8 mouse cellular contexts compared by ENCODE assay signal in the genomic region with DNA sequence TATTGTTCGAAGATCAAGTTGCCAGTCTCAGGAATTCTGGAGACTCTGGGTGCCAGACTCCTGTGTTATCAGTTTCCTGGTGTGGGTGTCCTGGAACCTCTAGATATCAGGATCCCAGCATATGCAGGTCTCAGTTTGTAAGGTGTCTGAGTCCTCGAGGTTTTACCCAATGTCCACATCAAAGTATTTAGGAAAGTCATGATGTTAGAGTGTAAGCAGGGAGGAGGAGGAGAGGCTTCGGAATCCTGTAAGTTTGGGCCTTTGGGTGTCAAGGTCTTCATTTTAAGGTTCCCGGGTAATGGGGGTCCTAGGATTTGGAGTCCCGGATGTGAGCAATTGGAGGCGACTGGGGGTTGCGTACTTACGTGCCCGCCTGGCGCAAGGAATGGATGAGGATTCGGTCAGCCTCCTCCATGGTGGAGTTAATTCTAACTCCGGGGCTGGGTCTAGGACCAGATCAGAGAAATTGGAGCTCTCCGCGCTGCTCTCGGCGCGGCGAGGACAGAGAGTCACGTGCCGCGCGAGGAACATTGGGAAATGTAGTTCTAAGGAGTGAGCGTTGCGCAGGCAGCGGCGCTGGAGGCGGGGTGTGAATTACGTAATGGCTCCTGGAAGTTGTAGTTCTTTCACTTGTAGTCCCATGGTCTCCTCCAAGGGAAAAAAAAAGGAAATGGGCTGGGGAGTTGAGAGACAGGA. TPM values are rescaled to one million over a fixed set of nuclear protein-coding genes. Genes with fewer than 3 reads are reported as not detected.
DNase-seq lines count a peak whose midpoint lies in the region; ATAC-seq and TF ChIP-seq lines count a peak whose summit lies in the region.

Ccdc22 (minus strand) TSS at position 639 of the 696 bp plus-strand sequence.

- peaks cover 2% of the 10 kb centered on the region for H3K79me3 ChIP-seq in C2C12 (ENCODE audit: low read depth)

- H3K27ac ChIP-seq in heart, embryonic 12.5 days (ENCODE audit: poor library complexity, severe bottlenecking) = no peak within 1 kb of the TSS
- no peak within 1 kb of the TSS for H3K27ac ChIP-seq in kidney, postnatal 0 days
- no peak within 1 kb of the TSS for H3K27ac ChIP-seq in liver, embryonic 11.5 days (ENCODE audit: low read depth, low read length)
- no peak within 1 kb of the TSS for H3K27ac ChIP-seq in stomach, embryonic 14.5 days (ENCODE audit: low read length)

- H3K27me3 ChIP-seq in C2C12 (ENCODE audit: control insufficient read depth, insufficient read depth, insufficient read length) = no peaks in the 10 kb centered on the region
- peaks cover 22% of the 10 kb centered on the region for H3K27me3 ChIP-seq in erythroblast, embryonic 14.5 days (ENCODE audit: control insufficient read depth)
- peaks cover 13% of the 10 kb centered on the region; the same call in 1 of the 2 replicates for H3K27me3 ChIP-seq in heart, embryonic 12.5 days (replicated peaks)
- H3K27me3 ChIP-seq in kidney, postnatal 0 days (ENCODE audit: insufficient read depth, low read length) = no peaks in the 10 kb centered on the region
- H3K27me3 ChIP-seq in liver, embryonic 11.5 days (replicated peaks; ENCODE audit: control insufficient read depth, insufficient read depth, low read length) = peaks cover under 1% of the 10 kb centered on the region; the same call in 1 of the 2 replicates
- no peaks in the 10 kb centered on the region for H3K27me3 ChIP-seq in stomach, embryonic 14.5 days (ENCODE audit: control insufficient read depth, insufficient read depth, low read length)

- no peak for TF ChIP-seq CTCF in C2C12 (IDR thresholded peaks at IDR 0.05; ENCODE audit: control insufficient read depth, insufficient read depth, insufficient read length)
- TF ChIP-seq CTCF in brain, embryonic 14.5 days (IDR thresholded peaks at IDR 0.05; ENCODE audit: borderline replicate concordance, extremely low read depth, insufficient read depth, insufficient read length) = no peak
- TF ChIP-seq CTCF in kidney, postnatal 0 days (IDR thresholded peaks at IDR 0.05; ENCODE audit: low read depth) = no peak

- no peak for TF ChIP-seq POLR2A in brain, embryonic 14.5 days (IDR thresholded peaks at IDR 0.05; ENCODE audit: borderline replicate concordance, extremely low read depth, insufficient read depth, insufficient read length, poor library complexity, severe bottlenecking)

- H3K9ac ChIP-seq in heart, embryonic 12.5 days = peak within 1 kb of the TSS; percentile 65
- peak within 1 kb of the TSS; percentile 46; the same call in 1 of the 2 replicates for H3K9ac ChIP-seq in kidney, postnatal 0 days (ENCODE audit: low read depth, low read length)
- peak within 1 kb of the TSS; percentile 58 for H3K9ac ChIP-seq in liver, embryonic 11.5 days (ENCODE audit: low read depth, low read length)
- 0 out of 2 replicates have a peak within 1 kb of the TSS, but pooled peaks have one; percentile 21 for H3K9ac ChIP-seq in stomach, embryonic 14.5 days (replicated peaks; ENCODE audit: low read depth, low read length)

- peak; percentile 95 for DNase-seq in brain, embryonic 14.5 days (ENCODE audit: low read depth)
- peak; percentile 93 for DNase-seq in kidney, postnatal 0 days (ENCODE audit: low spot score)
- DNase-seq in liver, embryonic 11.5 days (ENCODE audit: low spot score) = peak; percentile 66
- DNase-seq in naive thymus-derived CD4-positive, alpha-beta T cell, adult 2 months (ENCODE audit: low read depth) = peak; percentile 81

- H3K4me2 ChIP-seq in heart, embryonic 12.5 days = peak within 1 kb of the TSS; percentile 60
- H3K4me2 ChIP-seq in kidney, postnatal 0 days (ENCODE audit: low read length) = peak within 1 kb of the TSS; percentile 53
- H3K4me2 ChIP-seq in liver, embryonic 11.5 days = peak within 1 kb of the TSS; percentile 66
- peak within 1 kb of the TSS; percentile 47 for H3K4me2 ChIP-seq in stomach, embryonic 14.5 days (replicated peaks; ENCODE audit: low read depth, low read length)

- peak within 1 kb of the TSS; percentile 42 for H3K4me3 ChIP-seq in C2C12 (ENCODE audit: insufficient read depth, poor library complexity, severe bottlenecking)
- peak within 1 kb of the TSS; percentile 71 for H3K4me3 ChIP-seq in erythroblast, embryonic 14.5 days (replicated peaks)
- H3K4me3 ChIP-seq in heart, embryonic 12.5 days = peak within 1 kb of the TSS; percentile 57
- H3K4me3 ChIP-seq in kidney, postnatal 0 days (replicated peaks; ENCODE audit: low read depth, low read length) = peak within 1 kb of the TSS; percentile 42
- H3K4me3 ChIP-seq in liver, embryonic 11.5 days (ENCODE audit: low read depth, low read length) = peak within 1 kb of the TSS; percentile 54
- H3K4me3 ChIP-seq in stomach, embryonic 14.5 days (ENCODE audit: low read depth, low read length) = peak within 1 kb of the TSS; percentile 38

- WGBS in heart, embryonic 12.5 days = 18% methylated on average over 28 of the region's 28 CpGs
- WGBS in kidney, postnatal 0 days = 26% methylated on average over 28 of the region's 28 CpGs
- 15% methylated on average over 28 of the region's 28 CpGs for WGBS in liver, embryonic 11.5 days
- WGBS in stomach, embryonic 14.5 days = 21% methylated on average over 28 of the region's 28 CpGs

- peaks cover 15% of the 10 kb centered on the region for H3K79me2 ChIP-seq in C2C12 (ENCODE audit: control insufficient read depth, insufficient read depth)

- H3K9me3 ChIP-seq in erythroblast, embryonic 14.5 days (ENCODE audit: control insufficient read depth, low read length) = no peaks in the 10 kb centered on the region
- H3K9me3 ChIP-seq in heart, embryonic 12.5 days (replicated peaks) = no peaks in the 10 kb centered on the region
- no peaks in the 10 kb centered on the region for H3K9me3 ChIP-seq in kidney, postnatal 0 days (replicated peaks; ENCODE audit: low read length)
- no peaks in the 10 kb centered on the region for H3K9me3 ChIP-seq in liver, embryonic 11.5 days (ENCODE audit: control insufficient read depth, low read length)
- no peaks in the 10 kb centered on the region for H3K9me3 ChIP-seq in stomach, embryonic 14.5 days (ENCODE audit: control insufficient read depth, low read depth, low read length)

- H3K4me1 ChIP-seq in erythroblast, embryonic 14.5 days (ENCODE audit: control insufficient read depth) = peaks cover 18% of the 10 kb centered on the region
- H3K4me1 ChIP-seq in heart, embryonic 12.5 days (replicated peaks) = 0 out of 2 replicates have a peak, but pooled peaks cover 7% of the 10 kb centered on the region
- H3K4me1 ChIP-seq in kidney, postnatal 0 days (replicated peaks; ENCODE audit: insufficient read depth, low read length) = no peaks in the 10 kb centered on the region
- no peaks in the 10 kb centered on the region for H3K4me1 ChIP-seq in liver, embryonic 11.5 days (replicated peaks; ENCODE audit: control insufficient read depth, insufficient read depth, low read length)
- H3K4me1 ChIP-seq in stomach, embryonic 14.5 days (ENCODE audit: control insufficient read depth, insufficient read depth, low read length) = no peaks in the 10 kb centered on the region

- ATAC-seq in heart, embryonic 12.5 days (ENCODE audit: insufficient number of reproducible peaks, low FRiP score) = peak; percentile 91
- ATAC-seq in kidney, postnatal 0 days (replicated peaks; ENCODE audit: low FRiP score, low read depth) = peak; percentile 91
- ATAC-seq in liver, embryonic 11.5 days (replicated peaks; ENCODE audit: low FRiP score) = peak; percentile 88
- peak; percentile 91 for ATAC-seq in stomach, embryonic 14.5 days (ENCODE audit: insufficient number of reproducible peaks, insufficient read depth, low FRiP score, low read depth)

- peak within 1 kb of the TSS; percentile 72 for H3ac ChIP-seq in C2C12 (ENCODE audit: control insufficient read depth, insufficient read length, low read depth)

- peaks cover 3% of the 10 kb centered on the region for H3K36me3 ChIP-seq in C2C12 (ENCODE audit: control insufficient read depth, insufficient read depth)
- peaks cover 32% of the 10 kb centered on the region for H3K36me3 ChIP-seq in erythroblast, embryonic 14.5 days (ENCODE audit: control insufficient read depth)
- H3K36me3 ChIP-seq in heart, embryonic 12.5 days = no peaks in the 10 kb centered on the region
- H3K36me3 ChIP-seq in kidney, postnatal 0 days (ENCODE audit: insufficient read depth, low read length) = no peaks in the 10 kb centered on the region
- H3K36me3 ChIP-seq in liver, embryonic 11.5 days (ENCODE audit: control insufficient read depth, insufficient read depth, low read length) = no peaks in the 10 kb centered on the region
- no peaks in the 10 kb centered on the region for H3K36me3 ChIP-seq in stomach, embryonic 14.5 days (ENCODE audit: control insufficient read depth, insufficient read depth, low read length)

TF ChIP-seq in C2C12, 6 proteins besides CTCF, POLR2A, EP300 and RAD21:
- TF ChIP-seq MYOG (IDR thresholded peaks at IDR 0.05; ENCODE audit: control insufficient read depth, extremely low read depth, insufficient read length) = no peak
- no peak for TF ChIP-seq FOSL1 (IDR thresholded peaks at IDR 0.05; ENCODE audit: insufficient read depth, low read length, poor library complexity, severe bottlenecking)
- TF ChIP-seq MYOD1 (IDR thresholded peaks at IDR 0.05; ENCODE audit: control insufficient read depth, insufficient read length, low read depth) = no peak
- peak; percentile 61 for TF ChIP-seq CEBPB (IDR thresholded peaks at IDR 0.05; ENCODE audit: low read depth)
- TF ChIP-seq USF1 (IDR thresholded peaks at IDR 0.05; ENCODE audit: low read depth) = peak; percentile 99
- no peak for TF ChIP-seq MAX (IDR thresholded peaks at IDR 0.05)
TF ChIP-seq in C2C12: peak in this region for 2.

RNA-seq across cellular contexts. Expression of gene Ccdc22, which starts in this region (rescaled TPM):
- 38.0 TPM for polyA plus RNA-seq in C2C12 (2012; fragmentation: generic; extraction: Trizol)
- 26.8 and 35.3 TPM in 2 replicates for polyA plus RNA-seq in brain, embryonic 14.5 days (2012; rRNA removed)
- polyA plus RNA-seq in erythroblast, embryonic 14.5 days (2012) = 2.8 and 3.4 TPM in 2 replicates
- 19.4 and 20.2 TPM in 2 replicates for polyA plus RNA-seq in heart, embryonic 12.5 days (2016; fragmentation: Nextera tagmentation; extraction: Ambion mirVana)
- 27.8 and 29.2 TPM in 2 replicates for polyA plus RNA-seq in kidney, postnatal 0 days (2015; fragmentation: Nextera tagmentation; extraction: Ambion mirVana)
- polyA plus RNA-seq in liver, embryonic 11.5 days (2014; fragmentation: Nextera tagmentation; extraction: Ambion mirVana) = 32.5 and 35.3 TPM in 2 replicates
- polyA plus RNA-seq in stomach, embryonic 14.5 days (2014; fragmentation: Nextera tagmentation; extraction: Ambion mirVana) = 26.2 and 29.4 TPM in 2 replicates
